Mouse (Mus musculus) olfactory bulb, adult 2 months (tissue): Measurements from ENCODE around the gene Dpf3. TPM values are rescaled to one million over a fixed set of nuclear protein-coding genes. Genes with fewer than 3 reads are reported as not detected.
A peak's percentile ranks its signal among the peaks of the same experiment; 100 is the strongest.

Source experiments
- H3K27ac ChIP-seq: fragments of 200-500 bp; 2 replicates; pipeline ENCODE4 v1.5.1; 2012; ENCODE audit warnings: low read depth, low read length; ENCODE audit not compliant: insufficient read depth
- H3K4me1 ChIP-seq: fragments of 200-500 bp; 2 replicates; pipeline ENCODE4 v1.6.1; 2012; ENCODE audit warnings: low read length; ENCODE audit not compliant: control insufficient read depth, insufficient read depth
- H3K4me3 ChIP-seq: fragments of 200-500 bp; 2 replicates; pipeline ENCODE4 v1.5.1; 2012; ENCODE audit warnings: mild to moderate bottlenecking, low read depth, low read length, moderate library complexity; ENCODE audit not compliant: insufficient read depth
- CTCF ChIP-seq: fragments of 200-500 bp; IDR thresholded peaks from 2 replicates; pipeline ENCODE4 v1.5.1; 2012; ENCODE audit warnings: low read depth, mild to moderate bottlenecking, low read length, moderate library complexity; ENCODE audit not compliant: insufficient read depth
- POLR2A ChIP-seq: fragments of 200-500 bp; IDR thresholded peaks from 2 replicates; pipeline ENCODE4 v1.6.1; 2012; ENCODE audit warnings: mild to moderate bottlenecking, low read depth, low read length, moderate library complexity; ENCODE audit not compliant: insufficient read depth
- WGBS: fragments of 180-500 bp; shearing (Covaris S2); methylation state at CpG from one replicate; pipeline ENCODE4 v1.1.7; 2018; 5-methylcytosine and 5-hydroxymethylcytosine counted together
- polyA plus RNA-seq: library from polyadenylated mRNA; stranded (reverse); fragments of >200 nt; gene quantifications from 2 replicates; pipeline ENCODE4 v1.2.4, GENCODE M21; 2012; ENCODE audit warnings: low replicate concordance; ENCODE audit not compliant: missing spikeins, insufficient read depth, insufficient read length

Dpf3 gene
- polyA plus RNA-seq, 1 experiment, result not detected

DNA sequence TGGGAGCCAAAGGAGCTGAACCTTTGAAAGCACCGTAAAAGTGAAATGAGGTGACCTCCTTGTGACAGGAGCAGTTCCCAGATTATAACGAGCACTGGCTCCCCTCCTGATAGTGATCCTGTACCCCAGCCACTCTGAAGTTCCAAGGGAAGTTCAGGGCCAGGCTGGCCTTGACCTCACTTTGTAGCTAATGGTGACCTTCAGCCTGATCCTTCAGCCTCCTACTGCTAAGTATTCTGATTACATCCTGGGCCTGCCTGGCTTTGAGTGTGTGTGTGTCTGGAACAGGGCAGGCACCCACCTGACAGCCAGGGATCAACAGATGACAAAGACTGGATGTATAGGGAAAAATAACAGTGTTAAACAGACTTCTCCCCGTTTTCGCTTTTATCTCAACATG is 36.4 kb upstream of the Dpf3 start:
- 73% methylated on average over 4 of the region's 4 CpGs for WGBS
- Histone ChIP-seq H3K27ac (no peak overlapping the region), H3K4me3 (no peak overlapping the region), H3K4me1 (peaks cover 33% of the 10 kb centered on the region)
- TF ChIP-seq CTCF, result no peak
- no peak for TF ChIP-seq POLR2A

DNA sequence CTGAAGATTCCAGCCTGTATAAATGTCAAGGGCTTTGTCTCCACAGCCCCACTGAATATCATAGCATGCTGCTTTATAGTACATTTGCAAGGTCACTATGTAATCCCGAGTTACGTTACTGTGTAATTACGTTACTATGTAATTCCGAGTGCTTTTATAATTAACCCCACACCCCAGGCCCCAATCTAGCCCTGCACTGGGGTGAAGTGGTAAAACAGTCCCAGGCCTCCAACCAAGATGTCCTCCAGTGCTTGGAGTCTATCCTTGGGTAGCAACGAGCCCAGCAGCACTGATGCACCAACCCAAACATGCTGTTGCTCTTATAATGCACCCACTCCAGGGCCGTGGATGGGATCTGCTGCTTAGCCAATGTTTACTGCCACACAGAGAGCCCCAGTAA is 35.5 kb upstream of the Dpf3 start:
- peaks cover 33% of the 10 kb centered on the region for H3K4me1 ChIP-seq
- no peak overlapping the region for H3K4me3 ChIP-seq
- WGBS, result 48% methylated on average over 6 of the region's 6 CpGs
- no peak overlapping the region for H3K27ac ChIP-seq
- TF ChIP-seq POLR2A, result no peak
- TF ChIP-seq CTCF, result no peak

DNA sequence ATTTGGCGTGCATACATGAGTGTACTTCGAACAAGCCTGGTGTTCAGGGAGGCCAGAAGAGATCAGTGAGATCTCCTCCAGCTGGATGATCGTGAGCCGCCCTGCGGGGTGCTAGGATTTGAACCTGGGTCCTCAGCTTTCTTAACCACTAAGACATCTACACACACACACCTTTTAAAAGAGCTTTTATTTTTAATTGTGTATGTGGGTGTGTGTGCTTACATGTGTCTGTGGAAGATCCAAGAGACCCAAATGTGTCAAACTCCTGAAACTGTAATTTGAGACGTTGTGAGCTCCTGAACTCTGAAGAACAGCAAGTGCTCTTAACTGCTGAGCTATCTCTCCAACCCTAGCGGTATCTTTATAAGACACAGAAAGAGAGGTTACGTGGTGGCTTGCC is 33.6 kb upstream of the Dpf3 start:
- 46% methylated on average over 8 of the region's 8 CpGs for WGBS
- TF ChIP-seq CTCF (no peak), POLR2A (no peak)
- peaks cover 26% of the 10 kb centered on the region for H3K4me1 ChIP-seq
- no peak overlapping the region for H3K27ac ChIP-seq
- peak overlapping the region; percentile 96; the same call in 1 of the 2 replicates for H3K4me3 ChIP-seq

DNA sequence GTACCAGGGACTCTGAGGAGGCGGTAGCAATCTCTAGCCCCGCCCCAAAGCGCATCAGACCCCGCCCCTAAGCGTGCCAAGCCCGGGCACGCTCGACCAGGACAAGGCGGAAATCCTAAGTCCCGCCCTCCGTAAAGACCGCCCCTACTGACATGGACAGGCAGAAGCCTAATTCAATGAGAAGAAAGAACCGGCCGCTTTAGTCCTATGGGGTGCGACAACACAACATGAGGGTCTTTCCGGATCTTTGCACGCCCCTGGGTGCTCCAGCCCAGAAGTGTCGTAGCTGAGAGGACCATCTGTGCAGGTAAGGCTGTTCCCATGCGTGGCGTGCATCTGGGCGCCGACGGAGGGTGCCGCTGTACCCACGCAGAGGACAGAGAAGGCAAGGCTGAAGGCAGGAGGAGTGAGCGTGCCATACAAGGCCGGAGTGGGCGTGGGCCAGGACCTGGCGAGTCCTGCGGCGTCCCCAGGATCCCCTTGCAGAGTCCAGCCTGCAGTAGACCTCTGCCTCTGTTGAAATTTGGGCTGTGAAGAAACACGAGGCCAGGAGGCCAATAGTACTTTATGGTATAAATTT is 32.9 kb upstream of the Dpf3 start, which contains the start of gene Dcaf4:
Dcaf4 (plus strand) TSS at position 156 of the 580 bp plus-strand sequence.
- Histone ChIP-seq H3K4me1 (peaks cover 23% of the 10 kb centered on the region), H3K4me3 (peak within 1 kb of the TSS; percentile 96), H3K27ac (peak within 1 kb of the TSS; percentile 47; the same call in 1 of the 2 replicates)
- under 1% methylated on average over 32 of the region's 32 CpGs for WGBS
- no peak for TF ChIP-seq CTCF
- TF ChIP-seq POLR2A, result 0 out of 2 replicates have a peak, but pooled peaks have one; percentile 30

DNA sequence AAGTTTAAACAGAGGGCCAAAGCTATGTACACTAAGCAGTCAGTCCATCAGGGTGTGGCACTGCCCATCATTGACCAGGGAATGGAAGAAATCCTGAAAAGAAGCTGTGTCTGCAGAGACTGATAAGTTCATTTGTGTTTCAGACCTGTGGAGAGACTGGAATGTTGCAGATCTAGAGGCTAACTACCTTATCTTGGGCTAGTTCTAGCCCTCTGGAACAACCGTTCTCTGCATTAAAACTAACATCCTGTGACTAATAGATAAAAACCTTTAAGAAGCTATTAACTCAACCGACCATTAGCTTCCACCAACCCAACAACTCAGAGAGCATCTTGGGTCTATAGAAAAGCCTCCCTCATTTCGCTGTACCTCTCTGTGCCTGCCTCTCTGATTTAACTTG is 30.1 kb upstream of the Dpf3 start:
- Histone ChIP-seq H3K4me1 (peaks cover 21% of the 10 kb centered on the region), H3K27ac (no peak overlapping the region), H3K4me3 (no peak overlapping the region)
- WGBS, result 90% methylated on average over 3 of the region's 3 CpGs
- TF ChIP-seq CTCF, result no peak
- no peak for TF ChIP-seq POLR2A

DNA sequence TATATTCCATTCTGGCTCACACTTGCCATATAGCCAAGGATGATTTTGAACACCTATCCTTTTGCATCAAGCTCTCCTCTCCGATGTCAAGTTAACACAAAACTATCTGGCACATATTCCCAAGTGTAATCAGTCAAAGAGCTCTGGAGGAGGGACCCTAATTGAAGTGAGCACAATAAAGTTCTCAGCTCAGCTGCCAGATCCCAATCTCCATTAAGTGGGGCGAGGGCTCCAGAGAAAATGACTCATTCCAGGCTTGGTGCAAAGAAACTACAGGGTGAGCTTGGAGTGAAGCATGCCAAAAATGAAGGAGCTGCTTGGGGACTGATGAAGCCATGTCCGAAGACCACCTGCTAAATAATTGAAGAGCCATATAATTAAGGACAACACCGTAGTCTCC is 26.7 kb upstream of the Dpf3 start:
- no peak overlapping the region for H3K4me3 ChIP-seq
- no peak for TF ChIP-seq POLR2A
- TF ChIP-seq CTCF, result no peak
- H3K27ac ChIP-seq, result no peak overlapping the region
- H3K4me1 ChIP-seq, result peaks cover 12% of the 10 kb centered on the region
- 44% methylated on average over 4 of the region's 4 CpGs for WGBS

DNA sequence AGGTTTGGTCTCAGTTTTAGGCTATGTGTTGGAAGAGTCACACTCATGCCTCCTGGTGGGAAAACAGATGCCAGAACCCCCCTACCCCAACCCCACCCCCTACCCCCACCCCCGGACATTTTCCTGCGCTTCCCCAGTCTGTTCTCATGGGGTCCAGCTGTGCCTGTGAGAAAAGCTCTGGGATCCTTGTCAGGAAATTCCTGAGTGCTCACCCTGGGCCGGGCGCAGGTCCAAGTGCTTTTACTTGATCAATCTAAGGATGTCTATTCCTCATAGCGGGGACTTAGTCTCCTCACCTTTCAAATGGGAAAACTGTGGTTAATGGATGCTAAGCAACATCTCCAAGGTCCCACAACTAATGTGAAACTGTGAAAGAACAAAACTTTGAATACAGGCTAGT is 25.7 kb upstream of the Dpf3 start:
- TF ChIP-seq POLR2A (no peak), CTCF (no peak)
- no peak overlapping the region for H3K4me3 ChIP-seq
- peaks cover 12% of the 10 kb centered on the region for H3K4me1 ChIP-seq
- H3K27ac ChIP-seq, result peak overlapping the region; percentile 85; the same call in 1 of the 2 replicates
- WGBS, result 13% methylated on average over 5 of the region's 5 CpGs

DNA sequence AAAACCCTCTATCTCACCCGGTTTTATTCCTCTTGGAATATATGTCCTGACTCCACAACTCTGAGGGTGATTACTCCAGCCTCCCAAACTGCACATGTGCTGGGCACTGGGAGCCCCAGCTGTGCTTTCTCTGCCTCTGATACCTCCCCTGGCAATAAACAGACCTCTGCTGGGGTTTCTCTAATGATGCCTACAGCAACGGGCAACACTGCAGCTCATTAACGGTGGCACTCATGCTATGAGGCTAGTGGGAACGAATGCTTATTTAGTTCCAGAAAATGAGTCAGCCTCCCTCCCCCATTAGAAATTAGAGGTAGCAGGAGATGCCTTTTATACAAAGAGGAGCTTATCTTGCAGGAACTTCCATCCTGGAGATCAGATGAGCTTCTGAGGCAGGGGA is 25.3 kb upstream of the Dpf3 start:
- WGBS, result 4% methylated on average over 4 of the region's 4 CpGs
- Histone ChIP-seq H3K4me3 (no peak overlapping the region), H3K4me1 (peaks cover 12% of the 10 kb centered on the region), H3K27ac (peak overlapping the region; percentile 85)
- TF ChIP-seq POLR2A, result no peak

DNA sequence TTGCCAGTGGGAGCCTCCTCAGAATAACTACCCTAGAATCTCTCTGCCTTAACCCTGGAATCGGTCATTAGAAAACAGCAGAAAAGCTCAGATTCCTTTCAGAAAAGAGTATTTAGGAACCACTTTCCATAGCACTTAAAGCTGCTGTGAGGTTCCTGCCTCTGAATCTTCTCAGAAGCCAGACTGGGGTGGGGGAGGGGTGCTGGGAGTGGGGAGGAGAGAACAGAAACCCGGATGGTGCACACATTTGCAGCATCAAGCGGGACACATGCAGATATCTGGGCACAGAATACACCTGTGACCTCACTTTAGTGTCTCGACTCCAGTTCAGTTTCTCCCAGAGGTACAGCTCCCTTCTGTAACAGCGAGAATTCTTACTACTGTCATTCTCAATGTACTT is 23.1 kb upstream of the Dpf3 start:
- WGBS, result 80% methylated on average over 5 of the region's 5 CpGs
- H3K27ac ChIP-seq, result no peak overlapping the region
- no peak overlapping the region for H3K4me3 ChIP-seq
- TF ChIP-seq POLR2A (no peak), CTCF (no peak)
- peaks cover 12% of the 10 kb centered on the region for H3K4me1 ChIP-seq

DNA sequence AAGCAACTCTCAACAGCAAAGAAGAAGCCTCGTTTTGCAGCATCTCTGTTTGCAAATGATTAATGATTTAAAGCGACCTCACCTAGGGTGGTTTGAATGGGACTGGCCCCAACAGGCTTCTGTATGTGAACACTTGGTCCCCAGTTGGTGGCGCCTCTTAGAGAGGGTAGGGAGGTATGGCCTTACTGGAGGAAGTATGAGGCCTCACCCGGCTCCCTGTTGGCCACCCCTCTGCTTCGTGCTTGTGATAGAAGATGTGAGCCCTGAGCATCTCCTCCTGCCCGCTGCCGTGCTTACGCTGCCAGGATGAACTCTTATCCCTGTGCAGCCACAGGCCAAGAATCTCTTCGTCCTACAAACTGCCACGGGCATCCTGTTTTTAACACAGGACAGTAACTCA is 19.0 kb upstream of the Dpf3 start:
- 89% methylated on average over 10 of the region's 10 CpGs for WGBS
- TF ChIP-seq CTCF (no peak), POLR2A (no peak)
- H3K4me1 ChIP-seq, result no peaks in the 10 kb centered on the region

More for the DNA sequence above, 19.0 kb upstream of the Dpf3 start:
- Histone ChIP-seq H3K27ac (no peak overlapping the region), H3K4me3 (no peak overlapping the region)
